Comparison of ENCODE assay signal across 14 mouse cellular contexts in genomic region chr13:38104501-38104900, GRCm38 (mm10). TPM values are rescaled to one million over a fixed set of nuclear protein-coding genes. Genes with fewer than 3 reads are reported as not detected.
"Had no signal": no experiment of that assay in that cellular context is flagged by ENCODE, and none has a peak within 500 bp of the region (broad histone marks: within the 10 kb centered on the region; RNA-seq: fewer than 3 reads in every experiment).

No protein-coding gene starts in this region.

- H3K27me3 ChIP-seq: midbrain, embryonic 13.5 days; midbrain, embryonic 15.5 days; neural tube, embryonic 12.5 days; stomach, embryonic 15.5 days had no signal

- H3K27ac ChIP-seq: midbrain, embryonic 10.5 days; midbrain, embryonic 13.5 days; midbrain, embryonic 15.5 days; neural tube, embryonic 12.5 days; stomach, embryonic 15.5 days; stomach, postnatal 0 days had no signal

- H3K9me3 ChIP-seq: midbrain, embryonic 10.5 days; midbrain, embryonic 13.5 days; midbrain, embryonic 15.5 days; neural tube, embryonic 12.5 days; stomach, embryonic 15.5 days had no signal

- ATAC-seq: midbrain, embryonic 13.5 days; midbrain, embryonic 15.5 days had no signal

- DNase-seq: lung, embryonic 14.5 days; lung, postnatal 10 days; lung, postnatal 4 days; right cerebral cortex, postnatal 14 days; thymus, adult 2 months; thymus, postnatal 25 days; thymus, postnatal 4 days had no signal

- H3K4me2 ChIP-seq: lung, embryonic 14.5 days; midbrain, embryonic 13.5 days; midbrain, embryonic 15.5 days; neural tube, embryonic 12.5 days; stomach, embryonic 15.5 days had no signal

- H3K36me3 ChIP-seq: midbrain, embryonic 10.5 days; midbrain, embryonic 13.5 days; midbrain, embryonic 15.5 days; neural tube, embryonic 12.5 days; stomach, embryonic 15.5 days had no signal

- H3K9ac ChIP-seq: lung, embryonic 14.5 days; midbrain, embryonic 13.5 days; midbrain, embryonic 15.5 days; neural tube, embryonic 12.5 days; stomach, embryonic 15.5 days had no signal

- H3K4me1 ChIP-seq: midbrain, embryonic 10.5 days; midbrain, embryonic 13.5 days; midbrain, embryonic 15.5 days; neural tube, embryonic 12.5 days; stomach, embryonic 15.5 days had no signal

- H3K4me3 ChIP-seq: midbrain, embryonic 10.5 days; midbrain, embryonic 13.5 days; midbrain, embryonic 15.5 days; neural tube, embryonic 12.5 days; stomach, embryonic 15.5 days had no signal

RNA-seq across cellular contexts. Expression of gene Dsp, which starts 46.6 kb away (rescaled TPM):
- total RNA-seq: megakaryocyte-erythroid progenitor cell, adult 5-6 weeks had no signal
